Mouse (Mus musculus): ENCODE measurements at regions not wholly inside any gene's neighbourhood (a gene's known extent, or its start where the extent isn't known, plus 50 kb on each side); places are given as distances from the start of the nearest gene placed in this dataset.

GRCm38 (mm10) chr13:57364396-57364795 is 468.6 kb upstream of the Trpc7 start:
- TF ChIP-seq POLR2A (IDR thresholded peaks at IDR 0.05; ENCODE audit: insufficient read length, low read depth) = no peak
- TF ChIP-seq USF1 (IDR thresholded peaks at IDR 0.05; ENCODE audit: low read depth) = no peak
- TF ChIP-seq POLR2AphosphoS2 (IDR thresholded peaks at IDR 0.05; ENCODE audit: insufficient read length, low read depth) = no peak
- no peak for TF ChIP-seq TCF3 (IDR thresholded peaks at IDR 0.05; ENCODE audit: insufficient read length, low read depth)
- no peak for TF ChIP-seq TCF12 (IDR thresholded peaks at IDR 0.05; ENCODE audit: insufficient read depth, poor library complexity, severe bottlenecking)
- no peak for TF ChIP-seq E2F4 (IDR thresholded peaks at IDR 0.05; ENCODE audit: insufficient read depth)
- no peak for TF ChIP-seq MAX (IDR thresholded peaks at IDR 0.05; ENCODE audit: low read depth)
